Mouse (Mus musculus) testis, adult 2 months (tissue): ENCODE measurements around the gene Synpo2.

ENCODE experiments used
- CTCF ChIP-seq: fragments of 200-500 bp; IDR thresholded peaks from 2 replicates; pipeline ENCODE4 v1.5.1; 2012; ENCODE audit warnings: low read depth, mild to moderate bottlenecking, inconsistent platforms, low read length, moderate library complexity; ENCODE audit not compliant: control insufficient read depth, insufficient read depth, insufficient replicate concordance
- POLR2A ChIP-seq: fragments of 200-500 bp; IDR thresholded peaks from 2 replicates; pipeline ENCODE4 v1.6.1; 2012; ENCODE audit warnings: low read depth, mild to moderate bottlenecking, inconsistent platforms, low read length, moderate library complexity; ENCODE audit not compliant: control insufficient read depth

DNA sequence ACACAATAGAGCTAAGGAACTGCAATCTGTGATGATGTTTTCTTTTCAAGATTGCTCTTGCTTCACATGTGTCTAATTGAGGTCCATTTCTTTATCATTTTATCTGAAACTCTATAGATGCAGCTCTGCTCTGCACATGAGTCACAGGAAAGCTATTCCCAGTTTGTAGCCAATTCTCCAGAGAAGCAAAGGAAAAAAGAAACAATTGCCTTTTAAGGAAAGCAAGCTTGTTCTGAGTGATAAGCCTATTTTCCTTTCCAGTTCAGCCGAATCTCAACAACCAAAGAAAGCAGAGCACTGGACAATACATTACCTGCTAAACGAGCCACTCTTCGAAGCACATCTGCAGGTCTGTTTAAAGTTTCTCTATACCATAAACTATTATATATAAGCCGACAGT, 31.3 kb downstream of the Synpo2 start:
- no peak for TF ChIP-seq CTCF
- no peak for TF ChIP-seq POLR2A
